Mouse (Mus musculus): ENCODE measurements around the gene Shisal2a.
"Not testable (repeated sequence)": the region's sequence is repeated elsewhere in the genome, so short reads cannot be mapped to it uniquely, and the experiment has no call there.

Shisal2a gene

DNA sequence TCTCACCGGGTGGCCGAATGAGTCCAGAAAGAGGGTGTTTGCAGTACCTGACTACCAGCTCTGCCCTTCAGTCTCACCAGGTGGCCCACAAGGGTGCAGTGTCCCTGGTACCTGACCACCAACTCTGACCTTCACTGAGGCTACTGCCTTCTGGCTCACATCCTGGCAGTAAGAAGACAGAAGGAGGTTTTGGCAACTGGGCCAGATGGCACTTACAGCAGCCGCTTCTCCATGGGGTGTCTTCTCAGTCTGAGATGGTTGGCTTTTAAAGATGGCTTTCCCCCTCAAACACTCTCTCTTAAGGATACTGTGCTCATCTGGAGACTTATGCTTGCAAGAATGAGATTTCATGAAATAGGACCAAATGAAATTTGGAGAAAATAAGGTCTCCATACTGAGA is 3.7 kb downstream of the Shisal2a start:
- no peak for DNase-seq (ENCODE audit: extremely low read depth, low read depth, low spot score)

DNA sequence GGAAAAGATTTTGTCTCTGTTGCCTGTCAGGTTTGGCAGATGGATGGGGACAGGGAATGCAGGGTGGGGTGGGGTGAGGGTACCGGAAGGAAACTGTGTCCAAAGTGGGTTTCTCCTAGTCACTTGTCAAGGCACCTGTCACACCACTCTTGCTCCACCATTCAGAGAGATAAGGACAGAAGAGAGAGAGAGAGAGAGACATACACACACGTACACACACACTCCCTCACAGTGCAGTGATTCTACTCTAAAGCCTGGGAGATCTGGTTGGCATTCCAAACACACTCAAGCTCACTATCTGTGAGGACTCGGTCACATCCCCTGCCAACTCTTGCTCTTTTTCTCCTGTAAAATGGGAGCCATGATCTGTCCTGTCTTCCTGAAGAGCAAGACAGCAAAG is 11.0 kb downstream of the Shisal2a start:
- no peak for DNase-seq (ENCODE audit: extremely low read depth, low read depth, low spot score)

DNA sequence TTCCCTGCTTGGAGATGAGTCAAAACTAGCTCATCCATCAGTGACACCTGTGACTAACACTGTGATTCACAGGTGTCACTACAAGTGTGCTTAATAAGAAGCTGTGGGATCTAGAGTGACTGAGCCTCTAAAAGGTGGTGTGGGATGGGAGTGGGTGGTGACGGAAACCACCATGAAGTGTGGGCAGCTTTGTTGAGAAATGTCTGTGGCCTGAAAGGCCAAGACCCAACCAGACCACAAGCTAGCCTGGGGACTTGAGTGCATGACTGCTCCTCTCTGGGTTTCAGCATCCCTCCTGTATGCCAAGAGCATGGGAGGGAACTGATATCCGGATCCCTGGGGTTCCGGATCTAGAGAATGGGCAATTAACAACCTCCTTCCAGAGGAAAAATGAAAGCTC is 11.7 kb downstream of the Shisal2a start:
- no peak for DNase-seq (ENCODE audit: extremely low read depth, low read depth, low spot score)

DNA sequence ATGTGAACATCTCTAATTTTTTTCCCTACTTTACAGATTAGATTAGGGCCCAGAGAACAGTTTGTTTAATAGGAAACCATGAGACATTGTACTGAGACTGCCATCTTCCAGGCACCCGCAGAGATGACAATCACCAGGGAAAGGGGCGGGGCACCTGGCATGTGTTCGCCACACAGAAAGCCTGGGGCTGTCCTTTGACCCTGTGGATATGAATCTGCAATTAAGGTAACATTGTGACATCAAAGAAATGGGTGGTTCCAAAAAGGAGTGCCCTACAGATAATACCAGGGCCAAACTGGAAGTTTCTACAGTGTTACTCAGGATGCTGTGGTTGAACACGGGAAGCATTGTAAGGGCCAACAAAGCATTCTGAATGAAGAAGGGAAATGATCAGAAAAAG is 12.7 kb downstream of the Shisal2a start:
- no peak for DNase-seq (ENCODE audit: extremely low read depth, low read depth, low spot score)

DNA sequence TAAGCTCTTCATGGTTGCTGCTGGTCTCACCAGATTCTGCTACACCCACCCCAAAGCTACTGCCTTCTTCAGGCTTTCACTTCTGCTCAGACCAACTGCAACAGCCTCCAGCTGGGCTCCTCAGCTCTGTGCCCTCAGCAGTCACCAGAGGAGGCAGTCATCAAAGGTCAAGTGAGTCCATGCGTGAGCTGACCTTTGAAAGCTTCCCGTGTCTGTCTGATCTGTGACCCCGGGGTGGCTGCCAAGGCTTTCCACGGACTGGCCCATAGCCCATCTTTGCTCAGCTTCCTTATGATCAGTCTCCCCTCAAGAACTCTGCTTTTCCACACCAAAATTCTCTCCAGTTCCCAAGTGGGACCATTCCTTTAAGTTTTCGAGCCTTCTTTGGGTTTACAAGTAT is 13.9 kb downstream of the Shisal2a start:
- no peak for DNase-seq (ENCODE audit: extremely low read depth, low read depth, low spot score)

DNA sequence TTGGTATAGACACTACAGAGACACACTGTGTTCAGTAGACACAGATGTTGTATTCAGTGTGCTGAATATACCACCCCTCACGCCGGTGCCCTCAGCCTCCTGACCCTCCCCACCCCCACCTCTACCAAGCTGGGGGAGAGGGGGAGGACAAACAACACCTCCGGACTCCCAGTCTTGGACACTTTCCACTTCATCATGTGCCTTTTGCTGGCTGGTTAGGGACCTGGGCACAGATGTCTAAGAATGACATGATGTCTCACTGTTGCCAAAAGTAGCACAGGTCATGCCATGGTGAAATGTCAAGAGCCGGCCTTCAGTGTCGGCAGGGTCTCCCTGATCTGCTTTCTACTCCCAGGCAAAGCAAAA is 19.1 kb downstream of the Shisal2a start:
- DNase-seq (ENCODE audit: extremely low read depth, low read depth, low spot score), result no peak

DNA sequence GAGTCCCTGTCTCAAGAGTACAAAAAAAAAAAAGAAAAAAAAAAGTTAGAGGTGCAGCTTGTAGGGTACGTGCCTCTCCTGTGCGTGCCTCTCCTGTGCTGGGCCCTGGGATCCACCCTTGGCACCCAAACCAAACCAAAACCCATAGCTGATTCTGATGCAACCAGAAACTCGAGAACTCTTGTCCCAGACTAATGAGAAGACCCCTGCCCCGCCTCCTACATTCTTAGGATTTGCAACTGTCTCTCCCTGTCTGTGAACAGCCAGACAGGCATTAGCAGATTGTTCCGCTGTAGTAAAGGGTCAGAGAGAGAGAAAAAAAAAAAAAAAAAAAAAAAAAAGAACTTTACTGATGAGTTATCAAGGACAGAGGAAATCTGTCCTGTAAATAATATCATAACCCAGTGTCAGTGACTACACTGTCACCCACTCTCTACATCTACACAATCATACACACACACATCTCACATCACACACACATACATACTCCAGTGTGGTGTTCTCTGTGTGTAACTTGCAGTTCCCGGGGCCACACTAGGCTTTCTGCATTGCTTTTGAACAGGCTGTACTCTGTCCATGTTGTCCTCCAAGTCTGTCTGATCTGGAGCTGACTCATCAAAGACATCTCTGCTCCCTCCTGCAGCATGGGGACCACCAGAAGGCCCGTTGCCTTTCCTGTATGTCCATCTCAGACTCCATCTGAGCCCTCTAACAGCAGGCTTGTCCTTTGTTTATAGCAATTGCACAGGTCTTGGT is 19.6 kb downstream of the Shisal2a start:
- DNase-seq (ENCODE audit: extremely low read depth, low read depth, low spot score), result no peak

DNA sequence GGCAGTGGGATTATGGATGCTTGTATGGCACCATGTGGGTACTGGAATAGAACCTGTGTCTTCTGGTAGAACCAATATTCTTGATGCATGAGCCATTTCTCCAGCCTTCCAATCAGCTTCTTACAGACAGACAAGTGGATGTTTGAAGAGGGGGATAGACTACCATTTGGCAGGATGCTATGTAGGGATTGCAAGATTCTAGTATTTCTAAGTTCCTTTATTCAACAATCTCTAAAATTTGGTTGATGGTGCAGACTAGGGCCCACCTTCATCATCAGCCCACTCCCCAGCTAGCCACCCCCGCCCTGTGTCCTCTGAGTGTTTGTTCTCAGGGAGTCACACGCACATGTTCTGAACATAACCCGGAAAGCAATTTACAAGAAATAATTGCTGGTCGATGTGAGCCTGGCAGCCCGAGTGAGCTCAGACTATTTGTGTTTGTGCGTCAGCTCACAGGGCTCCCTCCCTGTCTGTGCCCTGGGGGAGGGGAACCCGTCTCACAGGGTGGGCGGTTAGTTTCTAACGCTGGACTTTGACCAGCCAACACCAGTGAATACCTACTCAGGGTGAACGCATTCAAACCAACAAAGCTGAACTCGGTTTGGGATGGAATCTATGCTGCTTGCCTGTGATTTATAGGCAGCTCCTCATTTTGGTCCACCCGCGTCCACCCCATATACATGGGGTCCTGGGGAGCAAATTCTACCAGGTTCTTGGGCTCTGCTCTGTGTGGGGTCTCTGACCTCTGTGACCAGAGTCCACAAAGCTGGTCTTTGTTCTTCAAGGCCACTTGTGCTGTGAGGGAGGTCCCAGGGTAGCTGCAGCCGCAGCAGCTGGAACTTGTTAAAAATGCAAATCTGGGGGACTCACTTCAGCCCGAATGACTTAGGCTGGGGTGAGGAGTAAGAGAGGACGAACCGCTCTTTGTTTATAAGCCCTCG is 20.6 kb downstream of the Shisal2a start:
- no peak for DNase-seq (ENCODE audit: extremely low read depth, low read depth, low spot score)

DNA sequence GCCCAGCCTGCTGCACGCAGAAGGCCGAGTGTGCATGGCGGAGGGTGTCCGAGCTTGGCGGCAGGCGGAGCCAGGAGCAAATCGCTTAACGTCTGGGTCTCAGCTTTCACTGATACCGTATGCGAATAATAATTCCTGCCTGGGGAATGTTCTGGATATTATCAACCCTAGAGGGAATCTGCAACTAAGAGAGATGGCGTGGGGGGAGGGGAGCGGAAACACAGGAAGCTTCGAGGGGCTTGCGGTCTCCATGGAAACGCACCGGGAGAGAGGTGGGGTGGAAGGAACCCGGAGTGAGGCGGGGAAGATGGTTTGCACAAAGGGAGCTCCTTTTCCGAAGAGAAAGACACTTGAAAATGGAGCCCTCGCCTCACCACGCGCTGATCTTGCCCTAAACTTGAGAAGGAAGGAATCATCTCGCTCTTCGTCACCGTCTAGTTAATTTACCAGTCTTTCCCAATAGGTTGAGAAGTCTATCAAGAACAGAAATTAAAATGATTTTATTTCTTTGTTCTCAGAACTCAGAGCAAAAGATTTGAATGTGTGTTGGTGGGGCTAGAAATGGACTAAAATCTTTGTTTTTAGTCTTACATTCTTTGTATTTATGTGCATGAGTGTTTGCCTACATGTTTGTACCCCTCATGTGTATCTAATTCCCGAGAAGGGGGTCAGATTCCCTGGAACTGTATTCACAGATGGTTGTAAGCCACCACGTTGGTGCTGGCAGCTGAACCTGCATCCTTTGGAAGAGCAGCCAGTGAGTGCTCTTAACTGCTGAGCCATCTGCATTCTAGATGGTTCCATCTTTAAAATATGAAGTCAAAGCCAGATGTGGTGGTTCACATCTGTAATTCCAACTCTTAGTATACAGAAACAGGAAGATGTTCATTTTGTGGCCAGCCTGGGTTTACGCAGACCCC is 22.8 kb downstream of the Shisal2a start:
- DNase-seq (ENCODE audit: extremely low read depth, low read depth, low spot score), result no peak

DNA sequence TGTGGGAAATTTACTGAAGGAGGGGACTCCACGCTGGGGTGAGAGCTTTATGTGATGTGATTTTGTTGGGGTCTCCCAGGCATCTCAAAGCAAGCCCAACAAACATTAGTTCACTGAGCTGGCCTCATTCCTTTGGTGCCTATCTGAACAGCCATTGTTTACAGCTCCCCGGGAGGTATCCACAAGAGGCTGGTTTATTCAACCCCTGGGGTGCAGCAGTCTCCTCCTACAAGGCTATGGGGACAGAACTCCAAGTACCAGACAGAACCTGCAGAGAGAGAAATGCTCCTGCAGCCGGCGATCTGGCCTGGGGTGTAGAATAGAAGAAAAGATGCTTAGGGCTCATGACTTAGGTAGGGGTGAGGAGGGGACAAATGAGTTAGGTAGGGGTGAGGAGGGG is 24.7 kb downstream of the Shisal2a start:
- DNase-seq (ENCODE audit: extremely low read depth, low read depth, low spot score), result no peak

DNA sequence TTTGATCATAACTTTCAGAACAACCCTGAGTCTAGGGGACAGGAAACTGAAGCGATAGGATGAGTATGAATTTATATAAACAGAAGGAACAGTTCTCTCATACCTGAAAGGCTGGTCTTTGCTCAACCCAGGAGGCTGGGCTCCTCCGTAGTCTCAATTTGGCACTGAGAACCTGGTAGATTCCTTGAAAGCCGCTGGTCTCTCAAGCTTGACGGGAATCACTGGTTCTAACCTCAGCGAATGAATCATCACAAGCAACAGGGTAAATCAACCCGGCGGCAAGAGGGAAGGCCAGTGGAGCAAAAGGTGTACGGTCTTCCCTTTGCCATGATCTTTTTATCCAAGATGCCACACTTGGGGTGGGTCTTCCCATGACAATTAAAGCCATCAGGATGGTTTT is 25.7 kb downstream of the Shisal2a start:
- DNase-seq (ENCODE audit: extremely low read depth, low read depth, low spot score), result no peak

DNA sequence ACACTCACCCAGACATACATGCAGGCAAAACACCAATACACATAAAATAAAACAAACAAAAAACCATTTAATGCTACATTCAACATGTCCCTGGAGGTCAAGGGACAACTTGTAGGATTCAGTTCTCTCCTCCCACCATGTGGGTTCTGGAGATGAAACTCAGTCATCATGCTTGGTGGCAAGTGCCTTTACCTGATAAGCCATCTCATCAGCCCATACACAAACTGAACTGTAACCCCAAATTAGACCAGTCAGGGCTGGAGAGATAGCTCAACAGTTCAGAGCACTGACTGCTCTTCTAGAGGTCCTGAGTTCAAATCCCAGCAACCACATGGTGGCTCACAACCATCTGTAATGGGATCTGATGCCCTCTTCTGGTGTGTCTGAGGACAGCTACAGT is 29.6 kb downstream of the Shisal2a start:
- DNase-seq (ENCODE audit: extremely low read depth, low read depth, low spot score), result not testable (repeated sequence)

DNA sequence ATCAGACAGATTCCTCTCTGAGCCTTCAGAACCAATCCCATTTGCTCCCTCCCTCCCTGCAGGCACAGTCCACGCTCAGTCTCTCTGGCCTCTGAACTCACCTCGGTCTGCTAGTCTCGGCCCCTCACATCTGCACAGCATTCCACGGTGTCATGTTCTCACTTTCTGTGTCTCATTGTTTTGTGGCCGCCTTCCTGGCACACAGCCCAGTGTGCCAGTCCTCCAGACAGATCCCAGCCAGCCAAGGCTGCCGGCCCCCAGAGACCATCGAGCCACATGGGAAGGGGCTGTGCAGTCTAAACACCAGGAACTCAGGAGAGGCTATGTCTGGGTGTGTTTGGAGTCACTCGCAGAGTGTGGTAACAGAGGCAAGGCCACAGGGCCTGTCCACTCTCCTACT is 32.3 kb downstream of the Shisal2a start:
- no peak for DNase-seq (ENCODE audit: extremely low read depth, low read depth, low spot score)

DNA sequence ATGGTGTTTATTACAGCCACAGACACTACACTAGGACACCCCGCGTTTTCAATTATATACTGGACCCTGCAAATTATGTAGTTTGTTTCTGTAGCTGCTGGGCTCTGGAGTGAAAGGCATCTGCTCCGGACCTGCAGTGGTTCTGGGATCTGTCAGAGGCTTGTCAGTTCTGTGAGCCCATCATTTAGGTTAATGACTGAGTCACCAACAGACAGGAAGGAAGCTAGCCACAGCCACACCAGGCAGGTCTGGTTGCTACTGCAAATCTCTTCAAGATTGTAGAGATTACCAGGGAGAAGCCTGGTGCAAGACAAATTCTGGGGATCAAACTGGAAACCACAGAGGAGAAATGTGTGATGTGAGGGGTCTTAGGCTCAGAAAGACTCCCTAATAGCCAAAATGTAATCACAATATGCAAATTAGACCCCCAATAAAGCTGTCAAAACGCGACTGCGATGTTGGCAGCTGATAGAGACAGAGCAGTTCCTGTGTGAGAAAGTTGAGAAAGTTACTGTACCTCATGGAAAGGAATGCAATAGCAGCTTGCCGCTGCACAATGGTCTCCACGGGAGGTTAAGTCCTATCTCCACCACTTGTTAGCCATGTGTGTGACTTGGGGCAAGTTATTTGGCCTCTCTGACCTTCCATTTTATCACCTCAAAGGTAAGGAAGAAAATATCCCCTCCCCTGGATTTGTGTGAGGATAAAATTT is 33.2 kb downstream of the Shisal2a start:
- DNase-seq (ENCODE audit: extremely low read depth, low read depth, low spot score), result no peak

DNA sequence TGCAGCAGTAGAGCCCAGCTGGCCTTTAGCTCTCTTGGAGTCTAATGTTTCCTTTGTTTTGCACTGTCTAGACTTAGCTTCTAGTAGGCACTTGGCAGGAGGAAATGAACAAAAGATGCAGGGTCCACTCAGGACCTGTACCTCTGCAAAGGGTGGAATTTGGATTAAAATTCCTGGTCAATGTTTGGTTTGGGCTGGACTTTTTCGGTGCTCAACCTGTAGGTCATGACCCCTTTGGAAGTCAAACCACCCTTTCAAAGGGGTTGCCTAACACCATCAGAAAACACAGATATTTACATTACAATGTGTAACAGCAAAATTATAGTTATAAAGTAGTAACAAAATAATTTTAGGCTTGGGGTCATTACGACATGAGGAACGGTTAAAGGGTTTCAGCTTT is 34.1 kb downstream of the Shisal2a start:
- no peak for DNase-seq (ENCODE audit: extremely low read depth, low read depth, low spot score)

DNA sequence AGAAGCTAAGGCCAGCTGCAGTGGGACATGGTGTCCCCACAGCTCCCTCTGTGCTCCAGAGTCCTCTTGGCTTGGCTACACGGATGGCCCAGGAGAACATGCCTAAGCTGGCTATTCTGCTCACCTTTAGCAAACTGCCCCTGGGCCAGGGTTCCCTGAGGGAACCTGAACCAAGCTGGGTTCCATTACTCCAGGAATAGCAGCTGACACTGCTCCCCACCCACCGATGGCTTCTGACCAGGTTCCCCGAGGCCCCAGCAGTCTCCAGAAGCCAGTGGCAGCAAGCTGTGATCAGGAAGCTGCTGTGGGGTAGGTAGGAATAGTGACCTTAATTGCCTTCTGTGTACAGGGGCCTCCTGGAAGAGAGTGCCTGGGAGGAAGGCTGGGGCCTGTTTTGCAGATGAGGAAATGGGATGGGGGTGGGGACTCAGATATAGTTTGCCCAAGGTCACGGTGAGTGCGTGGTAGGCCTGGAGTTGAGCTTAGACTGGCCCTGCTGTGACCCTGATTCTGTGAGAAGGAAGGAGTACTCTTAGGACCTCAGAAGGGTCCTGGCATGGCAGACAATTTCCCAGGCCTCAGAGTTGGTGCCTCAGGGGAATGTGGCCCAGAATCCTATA is 34.8 kb downstream of the Shisal2a start:
- DNase-seq (ENCODE audit: extremely low read depth, low read depth, low spot score), result no peak

DNA sequence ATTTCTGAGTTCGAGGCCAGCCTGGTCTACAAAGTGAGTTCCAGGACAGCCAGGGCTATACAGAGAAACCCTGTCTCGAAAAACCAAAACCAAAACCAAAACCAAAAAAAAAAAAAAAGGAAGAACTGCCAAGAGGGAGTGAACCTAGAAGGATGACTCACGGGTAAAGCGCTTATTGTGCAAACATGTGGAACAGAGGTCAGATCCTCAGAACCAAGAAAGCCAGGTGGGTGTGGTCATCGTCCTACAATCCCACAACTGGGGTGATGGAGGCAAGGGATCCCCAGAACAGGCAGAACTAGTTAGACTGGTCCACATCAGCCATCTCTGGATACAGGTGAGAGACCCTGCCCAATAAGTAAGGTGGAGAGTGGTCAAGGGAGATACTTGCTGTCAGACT is 36.0 kb downstream of the Shisal2a start:
- peak; percentile 82 for DNase-seq (ENCODE audit: extremely low read depth, low read depth, low spot score)

DNA sequence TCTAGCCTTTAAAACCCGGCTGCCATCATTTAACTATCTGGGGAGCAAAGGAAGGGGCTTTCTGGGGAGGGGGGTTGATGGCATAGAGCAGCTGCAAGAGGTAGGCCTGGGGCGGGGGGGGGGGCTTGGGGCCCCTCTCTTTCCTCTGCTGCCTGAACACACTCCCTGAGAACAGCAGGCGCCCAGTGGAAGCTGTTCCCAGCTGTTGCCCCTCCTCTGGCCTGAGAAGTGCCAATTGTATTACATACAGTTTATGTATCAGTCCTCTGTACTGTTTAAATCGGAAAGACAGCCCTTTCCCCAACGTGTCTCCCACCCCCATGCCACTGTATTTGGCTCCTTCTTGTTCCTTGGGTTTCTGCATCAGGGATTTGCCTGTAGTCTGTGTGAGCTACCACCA is 37.3 kb downstream of the Shisal2a start:
- no peak for DNase-seq (ENCODE audit: extremely low read depth, low read depth, low spot score)

DNA sequence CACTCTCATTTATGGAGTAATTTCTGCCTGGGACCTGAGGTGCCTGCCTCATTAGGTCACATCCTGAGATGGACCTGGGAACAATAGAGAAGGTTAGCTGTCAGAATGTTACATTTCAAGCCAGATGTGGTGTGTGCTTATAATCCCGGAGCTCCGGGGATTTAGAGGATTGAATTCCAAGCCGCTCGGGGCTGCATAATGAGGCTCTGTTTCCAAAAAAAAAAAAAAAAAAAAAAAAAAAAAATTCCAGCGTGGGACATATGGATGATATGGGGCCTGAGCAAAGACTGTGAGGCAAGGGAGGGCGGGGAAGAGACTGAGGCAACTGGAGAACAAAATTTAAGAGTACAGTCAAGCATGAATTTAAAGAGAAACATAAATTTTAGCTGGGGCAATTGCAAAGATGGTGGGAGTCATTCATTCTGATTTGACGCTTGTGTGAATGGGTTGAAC is 38.5 kb downstream of the Shisal2a start:
- no peak for DNase-seq (ENCODE audit: extremely low read depth, low read depth, low spot score)

DNA sequence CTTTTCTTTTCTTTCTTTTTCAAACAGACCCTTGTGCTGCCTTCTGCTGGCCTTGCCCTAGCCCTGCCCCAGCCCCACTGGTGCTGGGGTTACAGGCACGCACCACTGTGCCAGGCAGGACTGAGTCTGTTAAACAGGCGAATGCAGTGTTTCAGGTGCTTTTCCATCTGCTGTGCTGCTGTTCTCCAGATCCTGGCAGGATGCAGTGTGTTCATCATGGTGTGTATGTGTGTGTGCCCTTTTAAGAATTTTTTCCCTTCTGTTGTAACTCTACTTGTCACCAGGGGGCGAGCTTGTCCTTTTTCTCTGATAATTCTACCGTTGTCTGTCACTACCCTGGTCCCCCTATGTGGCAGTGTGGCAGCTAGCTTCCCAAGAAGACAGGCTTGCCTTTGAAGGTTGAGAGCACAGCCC is 43.9 kb downstream of the Shisal2a start:
- DNase-seq (ENCODE audit: extremely low read depth, low read depth, low spot score), result no peak

Measured in fat pad, adult 2 months (tissue).